Mouse (Mus musculus): ENCODE data around the gene Cnnm4.

GRCm38 (mm10) chr1:36530962-36531361, 59.5 kb downstream of the Cnnm4 start:
- TF ChIP-seq GATA1 (IDR thresholded peaks at IDR 0.05; ENCODE audit: low read depth, low read length) (no peak), SIN3A (IDR thresholded peaks at IDR 0.05; ENCODE audit: low read length) (no peak), TAL1 (IDR thresholded peaks at IDR 0.05; ENCODE audit: low read length) (no peak), CTCF (IDR thresholded peaks at IDR 0.05 in 2 of 3, conservative IDR thresholded peaks at IDR 0.05 in 1 of 3; ENCODE audit: control insufficient read depth in 1 of 3, insufficient read depth in 1 of 3, low read depth in 2 of 3, low read length in 3 of 3, poor library complexity in 1 of 3, severe bottlenecking in 1 of 3) (no peak), POLR2AphosphoS5 (IDR thresholded peaks at IDR 0.05; ENCODE audit: borderline replicate concordance, low read depth, low read length) (no peak)
